In genomic region chr2:146612522-146613288, GRCm38 (mm10) we compare ENCODE assay signal across 8 mouse cellular contexts.
DNase-seq lines count a peak whose midpoint lies in the region; ATAC-seq and TF ChIP-seq lines count a peak whose summit lies in the region.

No protein-coding gene starts in this region.

- TF ChIP-seq CTCF in ES-Bruce4 (IDR thresholded peaks at IDR 0.05; ENCODE audit: low read depth, low read length): peak; percentile 75

- WGBS in heart, embryonic 15.5 days: 6% methylated on average over 20 of the region's 20 CpGs

- no peak for TF ChIP-seq EP300 in ES-Bruce4 (IDR thresholded peaks at IDR 0.05; ENCODE audit: insufficient read depth, low read depth, low read length)

- no peaks in the 10 kb centered on the region for H3K4me1 ChIP-seq in ES-Bruce4 (ENCODE audit: control insufficient read depth, insufficient read depth, low read length)
- peaks cover 4% of the 10 kb centered on the region for H3K4me1 ChIP-seq in heart, embryonic 15.5 days (replicated peaks)

- DNase-seq in adrenal gland, adult 2 months: peak; percentile 53
- peak; percentile 70 for DNase-seq in embryo, embryonic 9.5 days (ENCODE audit: extremely low spot score)
- peak; percentile 33 to 76 for DNase-seq in kidney, postnatal 36 days
- peak; percentile 42 for DNase-seq in lung, postnatal 25 days (ENCODE audit: low spot score)
- DNase-seq in retina, postnatal 1 day: peak; percentile 71

- H3K9ac ChIP-seq in ES-Bruce4 (ENCODE audit: low read depth, poor library complexity, severe bottlenecking): no peak overlapping the region
- no peak overlapping the region for H3K9ac ChIP-seq in heart, embryonic 15.5 days

- ATAC-seq in heart, embryonic 15.5 days (replicated peaks; ENCODE audit: insufficient number of reproducible peaks, insufficient read depth, low FRiP score, low read depth): no peak
- no peak for ATAC-seq in erythroid progenitor cell, adult 5-6 weeks (replicated peaks; ENCODE audit: low FRiP score, poor library complexity, severe bottlenecking)

- H3K4me3 ChIP-seq in ES-Bruce4 (ENCODE audit: low read depth, low read length): no peak overlapping the region
- peak overlapping the region; percentile 37 for H3K4me3 ChIP-seq in heart, embryonic 15.5 days

- no peaks in the 10 kb centered on the region for H3K36me3 ChIP-seq in ES-Bruce4 (ENCODE audit: control insufficient read depth, insufficient read depth, low read length, poor library complexity, severe bottlenecking)
- no peaks in the 10 kb centered on the region for H3K36me3 ChIP-seq in heart, embryonic 15.5 days

- H3K27me3 ChIP-seq in ES-Bruce4 (ENCODE audit: control insufficient read depth, insufficient read depth, low read length, poor library complexity, severe bottlenecking): no peaks in the 10 kb centered on the region
- H3K27me3 ChIP-seq in heart, embryonic 15.5 days: no peaks in the 10 kb centered on the region

- peak overlapping the region; percentile 68 for H3K4me2 ChIP-seq in heart, embryonic 15.5 days

- no peak overlapping the region for H3K27ac ChIP-seq in ES-Bruce4 (ENCODE audit: insufficient read depth, low read length)
- 0 out of 2 replicates have a peak overlapping the region, but pooled peaks have one; percentile 24 for H3K27ac ChIP-seq in heart, embryonic 15.5 days

- no peaks in the 10 kb centered on the region for H3K9me3 ChIP-seq in ES-Bruce4 (replicated peaks; ENCODE audit: control insufficient read depth, insufficient read depth, low read length, poor library complexity, severe bottlenecking)
- no peaks in the 10 kb centered on the region for H3K9me3 ChIP-seq in heart, embryonic 15.5 days (replicated peaks)

- no peak for TF ChIP-seq POLR2A in ES-Bruce4 (IDR thresholded peaks at IDR 0.05; ENCODE audit: insufficient read depth, low read length)
